Mouse (Mus musculus) cerebellum, adult 2 months (tissue): Measurements from ENCODE around the gene Gprc5d. TPM values are rescaled to one million over a fixed set of nuclear protein-coding genes. Genes with fewer than 3 reads are reported as not detected.

Experiments
- DNase-seq, 2 experiments: peaks; one replicate each; pipeline ENCODE4 v3.0.0; 2021
- H3K27ac ChIP-seq: fragments of 200-500 bp; 2 replicates; pipeline ENCODE4 v1.5.1; 2012; ENCODE audit warnings: low read length, control low read depth, inconsistent platforms; ENCODE audit not compliant: insufficient read depth
- H3K27me3 ChIP-seq: fragments of 200-500 bp; 2 replicates; pipeline ENCODE4 v1.6.1; 2012; ENCODE audit warnings: inconsistent platforms, mild to moderate bottlenecking, low read length, moderate library complexity; ENCODE audit not compliant: control insufficient read depth, insufficient read depth
- H3K4me1 ChIP-seq: fragments of 200-500 bp; 2 replicates; pipeline ENCODE4 v1.6.1; 2011; ENCODE audit warnings: low read length; ENCODE audit not compliant: control insufficient read depth, insufficient read depth
- H3K4me3 ChIP-seq: fragments of 200-500 bp; replicated peaks from 2 replicates; pipeline ENCODE3; 2011; ENCODE audit warnings: mild to moderate bottlenecking, low read depth, low read length, control low read depth; ENCODE audit not compliant: insufficient read depth
- CTCF ChIP-seq: fragments of 200-500 bp; IDR thresholded peaks from 2 replicates; pipeline ENCODE4 v1.5.1; 2011; ENCODE audit warnings: low read depth, mild to moderate bottlenecking, control low read depth, low read length, moderate library complexity, borderline replicate concordance; ENCODE audit not compliant: insufficient read depth
- POLR2A ChIP-seq: fragments of 200-500 bp; IDR thresholded peaks from 2 replicates; pipeline ENCODE4 v1.6.1; 2011; ENCODE audit warnings: low read length, control low read depth, borderline replicate concordance; ENCODE audit not compliant: insufficient read depth
- WGBS: fragments of 180-500 bp; shearing (Covaris S2); methylation state at CpG from one replicate; pipeline ENCODE4 v1.1.7; 2018; 5-methylcytosine and 5-hydroxymethylcytosine counted together
- polyA plus RNA-seq: library from polyadenylated mRNA; depleted of rRNA; stranded (reverse); fragments of >200 nt; gene quantifications from 2 replicates; pipeline ENCODE4 v1.2.3, GENCODE M21; 2012

The Gprc5d gene
- polyA plus RNA-seq, 1 experiment, result 0.18 TPM

DNA sequence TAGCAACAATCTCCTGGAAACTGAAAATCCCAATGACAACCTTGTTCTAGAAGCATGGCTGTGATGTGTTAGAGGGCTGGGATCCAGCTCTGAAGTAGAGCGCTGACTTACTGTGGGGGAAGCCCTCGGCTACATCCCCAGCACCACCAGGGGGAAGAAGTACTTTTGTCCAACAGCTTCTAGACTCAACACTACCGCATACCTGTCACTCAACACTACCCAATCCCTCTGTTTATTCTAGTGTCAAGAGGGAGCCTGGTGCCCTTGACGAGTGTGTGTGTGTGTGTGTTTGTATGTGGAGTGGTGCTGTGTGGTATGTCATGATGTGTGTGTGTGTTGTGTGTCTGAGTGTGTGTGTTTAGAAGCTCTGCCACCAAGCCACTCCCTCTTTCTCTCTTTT, 39.4 kb upstream of the Gprc5d start:
- no peak overlapping the region for H3K27ac ChIP-seq
- 91% methylated on average over 4 of the region's 4 CpGs for WGBS
- no peak for TF ChIP-seq POLR2A
- no peak overlapping the region for H3K4me3 ChIP-seq
- no peaks in the 10 kb centered on the region for H3K27me3 ChIP-seq
- no peak for DNase-seq
- H3K4me1 ChIP-seq, result no peaks in the 10 kb centered on the region; the same call in 1 of the 2 replicates

- no peak for DNase-seq
- no peak overlapping the region for H3K4me3 ChIP-seq
- H3K4me1 ChIP-seq, result no peaks in the 10 kb centered on the region; the same call in 1 of the 2 replicates
- H3K27ac ChIP-seq, result no peak overlapping the region
- H3K27me3 ChIP-seq, result no peaks in the 10 kb centered on the region
- TF ChIP-seq POLR2A (no peak), CTCF (no peak)
- WGBS, result 58% methylated on average over 8 of the region's 8 CpGs
These were observed 38.5 kb upstream of the Gprc5d start for GRCm38 (mm10) chr6:135156597-135156996.

GRCm38 (mm10) chr6:135153719-135154118, 35.6 kb upstream of the Gprc5d start:
- no peak for TF ChIP-seq POLR2A
- TF ChIP-seq CTCF, result no peak
- H3K27me3 ChIP-seq, result no peaks in the 10 kb centered on the region
- no peak overlapping the region for H3K4me3 ChIP-seq
- no peak overlapping the region for H3K27ac ChIP-seq
- no peak for DNase-seq
- 73% methylated on average over 5 of the region's 5 CpGs for WGBS
- no peaks in the 10 kb centered on the region; the same call in 1 of the 2 replicates for H3K4me1 ChIP-seq

- no peaks in the 10 kb centered on the region for H3K4me1 ChIP-seq
- WGBS, result 23% methylated on average over 5 of the region's 5 CpGs
- no peak for TF ChIP-seq POLR2A
- TF ChIP-seq CTCF, result peak; percentile 60
- H3K27ac ChIP-seq, result no peak overlapping the region
- no peaks in the 10 kb centered on the region for H3K27me3 ChIP-seq
- no peak for DNase-seq
- H3K4me3 ChIP-seq, result no peak overlapping the region
These were observed 32.2 kb upstream of the Gprc5d start for GRCm38 (mm10) chr6:135150311-135150710.

DNA sequence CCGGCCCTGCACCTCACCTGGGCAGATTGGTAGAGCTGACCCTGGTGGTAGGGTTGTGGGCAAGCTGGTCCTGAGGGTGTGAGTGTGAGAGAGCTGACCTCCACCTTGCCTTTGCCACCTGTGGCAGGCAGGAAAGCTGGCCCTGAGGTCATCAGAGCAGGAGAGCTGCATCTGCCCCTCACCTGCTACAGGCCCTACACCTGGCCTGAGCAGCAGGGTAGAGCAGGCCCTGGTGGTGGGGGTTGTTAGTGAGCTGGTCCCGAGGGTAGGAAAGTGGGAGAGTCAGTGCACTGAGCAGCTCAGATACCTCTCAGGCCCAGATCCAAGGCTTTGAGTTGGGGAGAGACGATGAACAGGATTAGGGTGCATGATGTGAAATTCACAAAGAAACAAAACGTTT, 31.6 kb upstream of the Gprc5d start:
- 84% methylated on average over 4 of the region's 4 CpGs for WGBS
- no peak for DNase-seq
- Histone ChIP-seq H3K4me3 (no peak overlapping the region), H3K4me1 (no peaks in the 10 kb centered on the region), H3K27me3 (no peaks in the 10 kb centered on the region), H3K27ac (no peak overlapping the region)
- TF ChIP-seq POLR2A (no peak), CTCF (no peak)

GRCm38 (mm10) chr6:135149175-135149574, 31.1 kb upstream of the Gprc5d start:
- H3K4me3 ChIP-seq, result no peak overlapping the region
- no peaks in the 10 kb centered on the region for H3K27me3 ChIP-seq
- 83% methylated on average over 4 of the region's 4 CpGs for WGBS
- no peaks in the 10 kb centered on the region for H3K4me1 ChIP-seq
- DNase-seq, result no peak
- H3K27ac ChIP-seq, result no peak overlapping the region
- TF ChIP-seq CTCF, result no peak
- no peak for TF ChIP-seq POLR2A

DNA sequence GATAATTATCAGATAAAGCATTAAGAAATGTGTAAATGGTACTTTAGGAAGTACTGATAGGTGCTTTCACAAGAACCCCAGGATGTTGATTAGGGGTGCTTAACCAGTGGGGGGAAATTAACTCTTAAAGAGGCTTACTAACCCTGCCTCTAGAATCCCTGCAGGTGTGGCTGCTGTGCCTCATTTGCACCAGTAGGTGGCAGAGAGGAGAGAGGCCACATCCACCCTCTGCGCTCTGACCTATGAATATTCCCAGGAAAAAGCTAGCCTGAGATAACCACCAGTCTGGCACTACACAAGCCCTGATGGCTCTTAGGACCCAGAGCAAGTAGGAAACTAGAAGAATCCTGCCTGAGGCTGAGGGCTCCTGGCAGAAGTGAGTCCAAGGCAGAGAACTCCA, 30.4 kb upstream of the Gprc5d start:
- TF ChIP-seq POLR2A, result no peak
- TF ChIP-seq CTCF, result peak; percentile 70
- no peak for DNase-seq
- no peaks in the 10 kb centered on the region for H3K4me1 ChIP-seq
- no peak overlapping the region for H3K4me3 ChIP-seq
- H3K27ac ChIP-seq, result no peak overlapping the region
- H3K27me3 ChIP-seq, result no peaks in the 10 kb centered on the region
- WGBS, result 30% methylated on average over 1 of the region's 1 CpGs

GRCm38 (mm10) chr6:135145976-135146375, 27.9 kb upstream of the Gprc5d start:
- H3K27me3 ChIP-seq, result no peaks in the 10 kb centered on the region
- no peaks in the 10 kb centered on the region for H3K4me1 ChIP-seq
- no peak overlapping the region for H3K4me3 ChIP-seq
- WGBS, result 92% methylated on average over 5 of the region's 5 CpGs
- TF ChIP-seq POLR2A, result no peak
- TF ChIP-seq CTCF, result no peak
- DNase-seq, result no peak
- H3K27ac ChIP-seq, result no peak overlapping the region

DNA sequence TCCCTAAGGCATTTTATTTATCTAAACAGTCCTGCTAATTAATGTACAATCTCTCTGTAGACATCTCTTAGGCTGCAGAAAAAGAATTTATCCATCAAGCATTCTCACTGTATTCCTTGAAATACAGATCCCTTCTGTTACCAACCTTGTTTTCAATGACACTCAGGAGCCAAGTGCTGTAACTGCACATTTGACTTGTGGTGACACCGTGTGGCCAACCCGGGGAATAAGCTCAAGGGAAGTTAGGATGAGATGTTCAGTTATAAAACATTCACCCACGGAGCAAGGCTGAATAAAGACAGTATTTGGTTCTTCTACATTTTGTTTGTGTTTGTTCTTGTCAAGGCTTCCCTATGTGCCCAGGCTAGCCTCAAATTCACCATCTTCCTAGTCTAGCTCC, 26.4 kb upstream of the Gprc5d start:
- no peak overlapping the region for H3K4me3 ChIP-seq
- peak in 1 of 2 experiments; percentile 24 for DNase-seq
- no peak for TF ChIP-seq POLR2A
- peak; percentile 87 for TF ChIP-seq CTCF
- H3K27ac ChIP-seq, result no peak overlapping the region
- no peaks in the 10 kb centered on the region for H3K4me1 ChIP-seq
- H3K27me3 ChIP-seq, result no peaks in the 10 kb centered on the region
- WGBS, result 2% methylated on average over 3 of the region's 3 CpGs
